Mouse (Mus musculus) intestine, postnatal 0 days (tissue): Measurements from ENCODE around the gene Cd300ld4. TPM values are rescaled to one million over a fixed set of nuclear protein-coding genes. Genes with fewer than 3 reads are reported as not detected.
A peak's percentile ranks its signal among the peaks of the same experiment; 100 is the strongest.

Experiments used
- ATAC-seq: fragments of 200-750 bp; cut with Nextera tagmentation; 2 replicates; pipeline ENCODE4 v1.8.0; 2017; ENCODE audit warnings: mild to moderate bottlenecking, moderate TSS enrichment, moderate library complexity
- H3K27ac ChIP-seq: fragments of 300-500 bp; sonication (generic); 2 replicates; pipeline ENCODE4 v1.5.1; 2014; ENCODE audit warnings: mild to moderate bottlenecking, low read depth, low read length, moderate library complexity
- H3K27me3 ChIP-seq: fragments of 300-500 bp; sonication (generic); replicated peaks from 2 replicates; pipeline ENCODE4 v1.6.1; 2014; ENCODE audit warnings: low read length, mixed read lengths; ENCODE audit not compliant: control insufficient read depth, insufficient read depth
- H3K36me3 ChIP-seq: fragments of 300-500 bp; sonication (generic); 2 replicates; pipeline ENCODE4 v1.6.1; 2014; ENCODE audit warnings: mild to moderate bottlenecking, moderate library complexity; ENCODE audit not compliant: control insufficient read depth, insufficient read depth
- H3K4me1 ChIP-seq: fragments of 300-500 bp; sonication (generic); replicated peaks from 2 replicates; pipeline ENCODE4 v1.6.1; 2014; ENCODE audit warnings: antibody characterized with exemption, low read length, mixed read lengths; ENCODE audit not compliant: control insufficient read depth, insufficient read depth
- H3K4me2 ChIP-seq: fragments of 300-500 bp; sonication (generic); replicated peaks from 2 replicates; pipeline ENCODE4 v1.6.1; 2014; ENCODE audit warnings: low read depth, mild to moderate bottlenecking, moderate library complexity
- H3K4me3 ChIP-seq: fragments of 300-500 bp; sonication (generic); 2 replicates; pipeline ENCODE4 v1.5.1; 2014; ENCODE audit warnings: low read depth, low read length
- H3K9ac ChIP-seq: fragments of 300-500 bp; sonication (generic); 2 replicates; pipeline ENCODE4 v1.6.1; 2014; ENCODE audit warnings: mild to moderate bottlenecking, low read depth, low read length
- H3K9me3 ChIP-seq: fragments of 300-500 bp; sonication (generic); 2 replicates; pipeline ENCODE4 v1.6.1; 2016; ENCODE audit warnings: mixed run types; ENCODE audit not compliant: control insufficient read depth
- CTCF ChIP-seq: sonication (generic); IDR thresholded peaks from 2 replicates; pipeline ENCODE4 v1.5.1; 2016; ENCODE audit warnings: low read depth, mild to moderate bottlenecking, control low read depth, antibody characterized with exemption, moderate library complexity
- WGBS: fragments of 180-500 bp; shearing (Covaris S2); extraction: QIAGEN DNeasy Blood & Tissue Kit; methylation state at CpG from one replicate; pipeline ENCODE4 v1.1.7; 2014; 5-methylcytosine and 5-hydroxymethylcytosine counted together
- polyA plus RNA-seq: library from polyadenylated mRNA; unstranded; fragments of >200 nt; fragmentation: Nextera tagmentation; extraction: Ambion mirVana; gene quantifications from 2 replicates; pipeline ENCODE4 v1.2.1, GENCODE M21; 2015

The Cd300ld4 gene
- polyA plus RNA-seq, 1 experiment from 2014 or later, result not detected

DNA sequence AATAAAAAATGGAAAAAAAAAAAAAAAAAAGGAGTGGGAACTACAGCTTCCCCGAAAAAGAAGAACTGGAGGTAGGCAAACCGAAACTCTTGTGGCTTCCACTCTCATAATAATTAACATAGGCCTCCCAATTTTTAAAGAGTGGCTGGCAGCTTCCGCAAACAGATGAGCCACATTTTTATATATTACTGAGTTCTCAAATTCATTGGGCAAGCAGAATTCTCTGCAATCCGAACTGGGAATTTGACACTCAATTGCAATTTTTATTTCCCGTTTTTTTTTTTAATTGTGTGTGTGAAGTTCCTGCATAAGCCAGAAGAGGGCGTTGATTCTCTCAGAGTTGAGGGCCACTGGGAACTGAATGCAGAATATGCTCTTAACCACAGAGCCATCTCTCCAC, 40.0 kb upstream of the Cd300ld4 start:
- WGBS, result 67% methylated on average over 6 of the region's 6 CpGs

DNA sequence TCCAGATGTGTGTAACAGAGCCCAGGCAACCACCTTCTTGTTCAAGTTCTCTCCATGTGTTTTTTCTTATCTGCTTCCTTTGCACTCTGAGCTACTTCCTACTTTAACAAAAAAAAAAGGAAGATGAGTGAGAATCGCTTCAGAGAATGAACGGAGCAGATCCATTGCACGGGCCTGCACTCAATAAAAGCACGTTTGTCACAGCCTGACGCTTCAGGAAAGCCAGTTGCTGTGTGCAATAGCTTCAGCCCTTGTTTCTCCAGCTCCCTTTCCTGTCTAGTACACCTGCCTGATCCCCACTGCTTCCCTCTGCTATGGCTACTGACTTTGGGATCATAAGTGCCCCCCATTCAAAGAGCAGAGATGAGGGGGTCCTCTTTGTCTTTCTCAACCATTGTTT, 35.3 kb upstream of the Cd300ld4 start, which contains the start of gene Cd300e:
Cd300e (minus strand) TSS at position 101 of the 400 bp plus-strand sequence.
- Histone ChIP-seq H3K27ac (no peak within 1 kb of the TSS), H3K27me3 (no peaks in the 10 kb centered on the region), H3K4me3 (no peak within 1 kb of the TSS), H3K4me1 (no peaks in the 10 kb centered on the region), H3K36me3 (no peaks in the 10 kb centered on the region), H3K9ac (no peak within 1 kb of the TSS), H3K4me2 (no peak within 1 kb of the TSS), H3K9me3 (no peaks in the 10 kb centered on the region)
- no peak for TF ChIP-seq CTCF
- 29% methylated on average over 5 of the region's 5 CpGs for WGBS
- no peak for ATAC-seq

More for the DNA sequence above, 40.0 kb upstream of the Cd300ld4 start:
- Histone ChIP-seq H3K4me2 (no peak overlapping the region), H3K4me1 (no peaks in the 10 kb centered on the region), H3K36me3 (no peaks in the 10 kb centered on the region), H3K9ac (no peak overlapping the region), H3K4me3 (no peak overlapping the region), H3K9me3 (no peaks in the 10 kb centered on the region), H3K27ac (no peak overlapping the region), H3K27me3 (no peaks in the 10 kb centered on the region)
- ATAC-seq, result no peak
- TF ChIP-seq CTCF, result peak; percentile 15; the same call in 1 of the 2 replicates

DNA sequence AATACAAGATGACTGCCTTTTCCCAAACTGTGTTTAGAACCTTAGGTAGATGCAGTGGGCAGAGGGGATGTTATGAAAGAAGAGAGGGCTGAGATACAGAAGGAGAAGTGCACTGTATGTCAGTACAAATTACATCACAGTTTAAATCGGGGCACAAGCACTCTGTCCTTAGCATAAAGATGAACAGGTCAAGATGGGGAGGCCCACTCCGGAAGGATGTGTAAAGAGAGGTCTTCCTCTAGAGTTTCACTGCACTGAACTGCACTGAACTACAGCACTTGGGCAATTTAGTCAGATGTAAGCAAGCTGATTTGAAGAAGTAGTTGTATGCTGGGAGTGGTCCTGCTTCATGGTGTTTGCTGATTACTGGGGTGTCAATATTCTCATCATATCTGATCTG, 33.0 kb upstream of the Cd300ld4 start:
- Histone ChIP-seq H3K36me3 (no peaks in the 10 kb centered on the region), H3K9ac (no peak overlapping the region), H3K9me3 (no peaks in the 10 kb centered on the region), H3K4me2 (no peak overlapping the region), H3K27ac (no peak overlapping the region), H3K4me1 (no peaks in the 10 kb centered on the region), H3K4me3 (no peak overlapping the region), H3K27me3 (no peaks in the 10 kb centered on the region)
- ATAC-seq, result no peak
- no peak for TF ChIP-seq CTCF
- WGBS, result 77% methylated on average over 2 of the region's 2 CpGs

DNA sequence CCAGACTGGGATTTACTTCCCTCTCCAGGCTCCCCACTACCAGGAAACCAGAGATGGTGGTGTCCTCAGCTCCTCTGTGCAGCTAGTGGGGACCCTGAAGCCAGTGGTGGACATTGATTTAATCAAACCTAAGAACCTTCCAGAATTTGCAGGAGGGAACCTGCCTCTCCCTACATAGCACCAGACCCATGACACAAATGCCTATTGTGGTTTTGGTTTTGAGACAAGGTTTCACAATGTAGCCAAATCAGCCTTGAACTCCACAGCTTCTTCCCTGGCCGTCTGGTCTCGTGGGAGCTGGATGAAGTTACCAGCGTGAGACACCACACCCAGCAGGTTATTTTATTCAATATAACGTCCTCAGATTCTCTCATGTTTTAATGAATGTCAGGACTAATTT, 31.9 kb upstream of the Cd300ld4 start:
- Histone ChIP-seq H3K9me3 (no peaks in the 10 kb centered on the region), H3K27ac (no peak overlapping the region), H3K4me1 (no peaks in the 10 kb centered on the region), H3K4me2 (no peak overlapping the region), H3K36me3 (no peaks in the 10 kb centered on the region), H3K9ac (no peak overlapping the region), H3K4me3 (no peak overlapping the region), H3K27me3 (no peaks in the 10 kb centered on the region)
- WGBS, result 73% methylated on average over 4 of the region's 4 CpGs
- no peak for TF ChIP-seq CTCF
- no peak for ATAC-seq

DNA sequence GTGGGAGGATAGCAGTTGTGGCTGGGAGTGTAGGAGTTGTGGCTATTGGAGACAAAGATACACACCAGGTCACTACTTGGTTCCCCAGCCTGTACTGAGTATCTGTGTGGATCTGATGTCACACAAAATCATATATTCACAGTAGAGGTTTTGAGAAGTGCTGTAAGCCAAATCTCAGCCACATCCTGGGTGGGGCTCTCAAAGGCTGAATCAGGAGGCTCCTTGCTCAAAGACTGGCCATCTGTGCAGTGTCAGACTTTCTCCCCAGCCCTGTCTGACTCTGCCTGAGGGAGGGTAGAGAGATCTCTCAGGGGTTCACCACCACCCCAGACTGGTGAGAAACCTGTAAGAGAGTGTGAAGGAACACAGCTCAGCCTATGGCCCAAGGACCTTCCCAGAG, 27.7 kb upstream of the Cd300ld4 start:
- no peak for TF ChIP-seq CTCF
- H3K4me2 ChIP-seq, result no peak overlapping the region
- no peaks in the 10 kb centered on the region for H3K4me1 ChIP-seq
- no peak overlapping the region for H3K4me3 ChIP-seq
- ATAC-seq, result no peak
- H3K36me3 ChIP-seq, result no peaks in the 10 kb centered on the region
- H3K9ac ChIP-seq, result no peak overlapping the region
- no peaks in the 10 kb centered on the region for H3K9me3 ChIP-seq
- H3K27me3 ChIP-seq, result no peaks in the 10 kb centered on the region
- no peak overlapping the region for H3K27ac ChIP-seq

DNA sequence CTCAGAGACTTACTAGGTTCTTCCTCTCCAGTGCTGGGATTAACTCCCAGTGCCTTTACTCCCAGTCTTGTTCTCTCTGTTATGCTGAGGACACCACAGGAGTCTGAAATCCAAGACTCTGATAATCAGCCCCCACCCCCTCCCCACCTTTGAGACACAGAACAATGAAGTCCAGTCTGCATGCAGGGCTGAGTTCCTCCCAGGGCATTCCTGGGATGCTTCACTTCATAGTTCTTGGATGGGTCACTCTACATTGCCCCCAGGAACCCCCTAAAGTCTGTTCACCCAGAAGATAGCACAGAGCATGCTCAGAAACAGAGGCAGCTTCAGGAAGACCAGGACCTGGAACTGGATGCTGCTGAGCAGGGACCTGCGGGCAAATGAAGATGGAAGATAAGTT, 26.2 kb upstream of the Cd300ld4 start:
- no peaks in the 10 kb centered on the region for H3K4me1 ChIP-seq
- 84% methylated on average over 1 of the region's 1 CpGs for WGBS
- H3K27me3 ChIP-seq, result no peaks in the 10 kb centered on the region
- H3K9ac ChIP-seq, result no peak overlapping the region
- H3K9me3 ChIP-seq, result no peaks in the 10 kb centered on the region
- H3K4me3 ChIP-seq, result no peak overlapping the region
- ATAC-seq, result no peak
- TF ChIP-seq CTCF, result no peak
- H3K4me2 ChIP-seq, result no peak overlapping the region
- H3K27ac ChIP-seq, result no peak overlapping the region
- H3K36me3 ChIP-seq, result no peaks in the 10 kb centered on the region

DNA sequence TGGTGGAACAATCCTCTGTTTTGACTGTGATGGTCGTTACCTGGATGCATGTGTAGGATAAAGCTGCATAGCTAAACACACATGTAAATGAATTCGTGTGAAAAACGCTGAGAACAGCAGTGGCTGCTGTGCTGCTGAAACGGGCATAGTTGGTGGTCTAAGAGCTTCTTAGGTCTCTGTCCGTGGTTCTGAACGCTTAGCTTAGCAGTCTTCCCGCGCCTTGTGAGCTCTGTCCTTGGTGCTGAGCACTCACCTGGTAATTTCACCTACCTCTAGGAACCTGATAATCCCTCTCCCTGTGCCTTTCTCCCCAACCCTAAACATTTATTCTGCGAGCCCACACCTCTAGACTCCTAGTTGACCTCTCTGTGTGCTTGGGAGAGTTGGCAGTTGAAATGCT, 25.4 kb upstream of the Cd300ld4 start:
- H3K36me3 ChIP-seq, result no peaks in the 10 kb centered on the region
- no peaks in the 10 kb centered on the region for H3K4me1 ChIP-seq
- no peak overlapping the region for H3K4me2 ChIP-seq
- under 1% methylated on average over 9 of the region's 9 CpGs for WGBS
- no peaks in the 10 kb centered on the region for H3K9me3 ChIP-seq
- no peak overlapping the region for H3K27ac ChIP-seq
- H3K27me3 ChIP-seq, result no peaks in the 10 kb centered on the region
- no peak for TF ChIP-seq CTCF
- no peak overlapping the region for H3K9ac ChIP-seq
- no peak for ATAC-seq
- H3K4me3 ChIP-seq, result no peak overlapping the region
